ENCODE assay signal across 16 mouse cellular contexts in genomic region chr17:48299756-48300155, GRCm38 (mm10). TPM values are rescaled to one million over a fixed set of nuclear protein-coding genes. Genes with fewer than 3 reads are reported as not detected.
DNase-seq lines count a peak whose midpoint lies in the region; ATAC-seq lines count a peak whose summit lies in the region.
"Had no signal": no experiment of that assay in that cellular context is flagged by ENCODE, and none has a peak within 500 bp of the region (broad histone marks: within the 10 kb centered on the region; RNA-seq: fewer than 3 reads in every experiment).

No protein-coding gene starts in this region.

- WGBS in forebrain, embryonic 10.5 days = 61% methylated on average over 7 of the region's 7 CpGs
- 51% methylated on average over 7 of the region's 7 CpGs for WGBS in forebrain, embryonic 12.5 days

- no peak overlapping the region for H3K4me3 ChIP-seq in forebrain, embryonic 10.5 days
- no peak overlapping the region for H3K4me3 ChIP-seq in forebrain, embryonic 12.5 days (replicated peaks)
- H3K4me3 ChIP-seq: intestine, embryonic 15.5 days had no signal

- no peaks in the 10 kb centered on the region for H3K36me3 ChIP-seq in forebrain, embryonic 10.5 days (replicated peaks)
- no peaks in the 10 kb centered on the region for H3K36me3 ChIP-seq in forebrain, embryonic 12.5 days (replicated peaks)
- H3K36me3 ChIP-seq: intestine, embryonic 15.5 days had no signal

- H3K27me3 ChIP-seq in forebrain, embryonic 10.5 days (ENCODE audit: poor library complexity, severe bottlenecking) = no peaks in the 10 kb centered on the region
- H3K27me3 ChIP-seq in forebrain, embryonic 12.5 days = 0 out of 2 replicates have a peak, but pooled peaks cover 7% of the 10 kb centered on the region
- H3K27me3 ChIP-seq: intestine, embryonic 15.5 days had no signal

- no peaks in the 10 kb centered on the region for H3K9me3 ChIP-seq in forebrain, embryonic 10.5 days
- no peaks in the 10 kb centered on the region for H3K9me3 ChIP-seq in forebrain, embryonic 12.5 days
- H3K9me3 ChIP-seq: intestine, embryonic 15.5 days had no signal

- H3K4me2 ChIP-seq in forebrain, embryonic 12.5 days = no peak overlapping the region
- H3K4me2 ChIP-seq: intestine, embryonic 15.5 days had no signal

- no peak for ATAC-seq in forebrain, embryonic 12.5 days (ENCODE audit: low FRiP score)
- peak; percentile 10 for ATAC-seq in activated CD4-positive, CD25-positive, alpha-beta regulatory T cell, adult 4 months
- ATAC-seq in megakaryocyte, adult 5-6 weeks (ENCODE audit: poor library complexity, severe bottlenecking) = 0 out of 2 replicates have a peak, but pooled peaks have one; percentile 2
- ATAC-seq: lung, postnatal 0 days; midbrain, embryonic 16.5 days had no signal

- peak overlapping the region; percentile 70 for H3K27ac ChIP-seq in forebrain, embryonic 10.5 days
- no peak overlapping the region for H3K27ac ChIP-seq in forebrain, embryonic 12.5 days
- H3K27ac ChIP-seq: intestine, embryonic 15.5 days had no signal

- H3K4me1 ChIP-seq in forebrain, embryonic 10.5 days = peaks cover 21% of the 10 kb centered on the region
- no peaks in the 10 kb centered on the region for H3K4me1 ChIP-seq in forebrain, embryonic 12.5 days

- no peak overlapping the region for H3K9ac ChIP-seq in forebrain, embryonic 12.5 days
- H3K9ac ChIP-seq: intestine, embryonic 15.5 days had no signal

- no peak for DNase-seq in forebrain, embryonic 10.5 days (ENCODE audit: extremely low spot score, low spot score)
- peak; percentile 67 for DNase-seq in 416B (ENCODE audit: low read depth)
- DNase-seq in right cerebral cortex, postnatal 36 days (ENCODE audit: low spot score in 2 of 2) = no peak
- DNase-seq in layer of hippocampus, adult 9-11 months = no peak
- no peak for DNase-seq in frontal cortex, postnatal 25 days (ENCODE audit: low spot score in 2 of 2)
- DNase-seq: cerebellum, adult 9-10 months; kidney, postnatal 4 days had no signal

RNA-seq across cellular contexts. Expression of gene Treml2, which starts 0.5 kb away (rescaled TPM):
- 0.42 and 0.57 TPM in 2 replicates for polyA plus RNA-seq in forebrain, embryonic 10.5 days (2016; fragmentation: Nextera tagmentation; extraction: Ambion mirVana)
- 0.11 and 0.23 TPM in 2 replicates for polyA plus RNA-seq in forebrain, embryonic 12.5 days (2016; fragmentation: Nextera tagmentation; extraction: Ambion mirVana)
- polyA plus RNA-seq in activated CD4-positive, CD25-positive, alpha-beta regulatory T cell, adult 4 months (2017; shearing (Covaris generic)) = 10 to 100 TPM; 16.1 to 17.1 TPM
- total RNA-seq in megakaryocyte, adult 5-6 weeks (2015) = 48.1 and 51.7 TPM in 2 replicates
- total RNA-seq in megakaryocyte, adult 5-6 weeks (2017) = 45.3 and 52.1 TPM in 2 replicates

RNA-seq across cellular contexts. Expression of gene B430306N03Rik, which starts 16.2 kb away (rescaled TPM):
- polyA plus RNA-seq in forebrain, embryonic 10.5 days (2016; fragmentation: Nextera tagmentation; extraction: Ambion mirVana) = 0.06 TPM in 1 of 2 replicates, not detected in the other
- polyA plus RNA-seq in forebrain, embryonic 12.5 days (2016; fragmentation: Nextera tagmentation; extraction: Ambion mirVana) = 0.13 TPM in 1 of 2 replicates, not detected in the other
- 1 to 10 TPM in 1 of 2 experiments, under 1 TPM in 1; 0.60 to 1.2 TPM for polyA plus RNA-seq in activated CD4-positive, CD25-positive, alpha-beta regulatory T cell, adult 4 months (2017; shearing (Covaris generic))
- 68.9 and 78.4 TPM in 2 replicates for total RNA-seq in megakaryocyte, adult 5-6 weeks (2015)
- total RNA-seq in megakaryocyte, adult 5-6 weeks (2017) = 34.0 and 39.6 TPM in 2 replicates

RNA-seq across cellular contexts. Expression of gene Treml4, which starts 35.7 kb away (rescaled TPM):
- polyA plus RNA-seq in forebrain, embryonic 10.5 days (2016; fragmentation: Nextera tagmentation; extraction: Ambion mirVana) = 0.11 TPM in 1 of 2 replicates, not detected in the other
- polyA plus RNA-seq in forebrain, embryonic 12.5 days (2016; fragmentation: Nextera tagmentation; extraction: Ambion mirVana) = 0.26 and 0.41 TPM in 2 replicates
- polyA plus RNA-seq in activated CD4-positive, CD25-positive, alpha-beta regulatory T cell, adult 4 months (2017; shearing (Covaris generic)) = under 1 TPM in 1 of 2 experiments, not detected in 1; 0.37 TPM
- 5.5 and 6.3 TPM in 2 replicates for total RNA-seq in megakaryocyte, adult 5-6 weeks (2015)
- 15.4 and 20.2 TPM in 2 replicates for total RNA-seq in megakaryocyte, adult 5-6 weeks (2017)
- total RNA-seq: left cerebral cortex, postnatal 25 days had no signal
- polyA plus RNA-seq: brain, embryonic 14.5 days had no signal

RNA-seq across cellular contexts. Expression of gene Trem2, which starts 46.4 kb away (rescaled TPM):
- polyA plus RNA-seq in forebrain, embryonic 10.5 days (2016; fragmentation: Nextera tagmentation; extraction: Ambion mirVana) = 0.87 and 1.2 TPM in 2 replicates
- polyA plus RNA-seq in forebrain, embryonic 12.5 days (2016; fragmentation: Nextera tagmentation; extraction: Ambion mirVana) = 2.4 TPM in 2 replicates
- not detected for polyA plus RNA-seq in activated CD4-positive, CD25-positive, alpha-beta regulatory T cell, adult 4 months (2017; shearing (Covaris generic))
- 50.6 and 58.3 TPM in 2 replicates for total RNA-seq in megakaryocyte, adult 5-6 weeks (2015)
- total RNA-seq in megakaryocyte, adult 5-6 weeks (2017) = 85.8 and 90.5 TPM in 2 replicates

RNA-seq across cellular contexts. Expression of gene Trem3, which starts 52.2 kb away (rescaled TPM):
- polyA plus RNA-seq in forebrain, embryonic 10.5 days (2016; fragmentation: Nextera tagmentation; extraction: Ambion mirVana) = not detected in 2 replicates
- not detected in 2 replicates for polyA plus RNA-seq in forebrain, embryonic 12.5 days (2016; fragmentation: Nextera tagmentation; extraction: Ambion mirVana)
- polyA plus RNA-seq in activated CD4-positive, CD25-positive, alpha-beta regulatory T cell, adult 4 months (2017; shearing (Covaris generic)) = not detected
- 77.8 and 87.0 TPM in 2 replicates for total RNA-seq in megakaryocyte, adult 5-6 weeks (2015)
- 72.1 and 98.8 TPM in 2 replicates for total RNA-seq in megakaryocyte, adult 5-6 weeks (2017)
- polyA plus RNA-seq: heart, embryonic 14.5 days; midbrain, embryonic 16.5 days had no signal

Comparison
In these comparisons a context has a peak if more than half of its experiments do, and no peak if none do; other contexts are left out.
1. RNA of gene Treml2, which starts 0.5 kb away (polyA plus RNA-seq): 16.1 to 17.1 TPM in activated CD4-positive, CD25-positive, alpha-beta regulatory T cell, adult 4 months; 0.42 to 0.57 TPM in forebrain, embryonic 10.5 days and 0.11 to 0.23 TPM in forebrain, embryonic 12.5 days; every median in the first group is over 10 times any median in the second.